Mouse (Mus musculus) MEL (cell line): ENCODE measurements around the gene Plin4.

Experiments
- CHD1 ChIP-seq: IDR thresholded peaks from 2 replicates; pipeline ENCODE4 v1.6.1; 2012; ENCODE audit warnings: low read depth, mild to moderate bottlenecking, inconsistent platforms, low read length, improper control_type of control experiment
- CHD2 ChIP-seq: IDR thresholded peaks from 2 replicates; pipeline ENCODE4 v1.6.1; 2011; ENCODE audit warnings: low read length, improper control_type of control experiment
- CTCF ChIP-seq, 3 experiments: IDR thresholded peaks in 2 of 3; conservative IDR thresholded peaks in 1 of 3; 2 replicates each; pipeline ENCODE4 v1.5.1; 2011 to 2012; ENCODE audit warnings: low read length in 3 of 3, low read depth in 2 of 3, mild to moderate bottlenecking in 2 of 3, improper control_type of control experiment in 1 of 3, inconsistent platforms in 1 of 3, mixed read lengths in 1 of 3, moderate library complexity in 1 of 3; ENCODE audit not compliant: control insufficient read depth in 1 of 3, insufficient read depth in 1 of 3, poor library complexity in 1 of 3, severe bottlenecking in 1 of 3
- E2F4 ChIP-seq: IDR thresholded peaks from 2 replicates; pipeline ENCODE4 v1.6.1; 2011; ENCODE audit warnings: low read depth, low read length, improper control_type of control experiment, borderline replicate concordance
- EP300 ChIP-seq, 2 experiments: IDR thresholded peaks; 2 replicates each; pipeline ENCODE4 v1.6.1; 2011; ENCODE audit warnings: improper control_type of control experiment in 2 of 2, low read length in 2 of 2, low read depth in 1 of 2, mild to moderate bottlenecking in 1 of 2
- GABPA ChIP-seq: IDR thresholded peaks from 2 replicates; pipeline ENCODE4 v1.6.1; 2012; ENCODE audit warnings: low read depth, mild to moderate bottlenecking, inconsistent platforms, low read length, improper control_type of control experiment, moderate library complexity
- GATA1 ChIP-seq: IDR thresholded peaks from 2 replicates; pipeline ENCODE4 v1.6.1; 2011; ENCODE audit warnings: low read depth, low read length, improper control_type of control experiment
- POLR2A ChIP-seq, 2 experiments: IDR thresholded peaks; 2 replicates each; pipeline ENCODE4 v1.6.1; 2011 to 2012; ENCODE audit warnings: low read length in 2 of 2, mild to moderate bottlenecking in 2 of 2, control low read depth in 1 of 2, improper control_type of control experiment in 1 of 2, low read depth in 1 of 2, moderate library complexity in 1 of 2; ENCODE audit not compliant: control insufficient read depth in 1 of 2, insufficient read depth in 1 of 2, poor library complexity in 1 of 2
- POLR2AphosphoS5 ChIP-seq: IDR thresholded peaks from 2 replicates; pipeline ENCODE4 v1.6.1; 2012; ENCODE audit warnings: low read depth, borderline replicate concordance, mild to moderate bottlenecking, inconsistent platforms, low read length, moderate library complexity, mixed read lengths
- SIN3A ChIP-seq: IDR thresholded peaks from 2 replicates; pipeline ENCODE4 v1.6.1; 2012; ENCODE audit warnings: low read length, improper control_type of control experiment, inconsistent platforms
- SMC3 ChIP-seq: IDR thresholded peaks from 2 replicates; pipeline ENCODE4 v1.6.1; 2011; ENCODE audit warnings: low read depth, low read length, improper control_type of control experiment
- ZKSCAN1 ChIP-seq: IDR thresholded peaks from 2 replicates; pipeline ENCODE4 v1.6.1; 2012; ENCODE audit warnings: low read depth, mild to moderate bottlenecking, inconsistent platforms, low read length, improper control_type of control experiment, moderate library complexity

DNA sequence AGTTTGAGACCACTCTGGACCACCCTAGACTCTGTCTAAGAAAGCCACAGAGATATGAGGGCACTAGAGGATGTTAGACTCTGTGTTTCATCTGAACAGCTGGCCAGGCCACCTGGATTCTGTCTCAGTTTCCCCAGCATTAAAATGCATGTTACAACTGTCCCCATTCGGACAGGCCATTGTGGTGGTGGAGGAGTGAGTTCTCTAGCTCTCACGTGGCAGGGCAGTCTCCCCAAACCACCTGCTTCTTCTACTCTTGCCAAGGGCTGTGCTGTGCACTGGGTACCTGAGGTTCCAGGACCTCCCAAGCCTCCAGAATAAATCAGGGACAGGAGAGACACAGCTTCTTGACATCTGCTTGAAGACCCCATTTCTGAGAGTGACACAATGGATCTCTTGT is 40.3 kb upstream of the Plin4 start:
- TF ChIP-seq CHD2 = no peak
- no peak for TF ChIP-seq GABPA
- TF ChIP-seq CHD1 = no peak
- no peak for TF ChIP-seq POLR2AphosphoS5
- no peak for TF ChIP-seq CTCF (IDR thresholded peaks at IDR 0.05 in 2 of 3, conservative IDR thresholded peaks at IDR 0.05 in 1 of 3; ENCODE audit: control insufficient read depth in 1 of 3, insufficient read depth in 1 of 3, low read depth in 2 of 3, low read length in 3 of 3, poor library complexity in 1 of 3, severe bottlenecking in 1 of 3)
- no peak for TF ChIP-seq POLR2A (IDR thresholded peaks at IDR 0.05; ENCODE audit: control insufficient read depth in 1 of 2, insufficient read depth in 1 of 2, low read depth in 1 of 2, low read length in 2 of 2, poor library complexity in 1 of 2)
- no peak for TF ChIP-seq E2F4
- TF ChIP-seq GATA1 = no peak
- TF ChIP-seq ZKSCAN1 = no peak
- TF ChIP-seq EP300 (IDR thresholded peaks at IDR 0.05; ENCODE audit: low read depth in 1 of 2, low read length in 2 of 2) = no peak
- no peak for TF ChIP-seq SMC3
- TF ChIP-seq SIN3A = no peak
